Mouse (Mus musculus): ENCODE measurements around the gene Serpinb6a. TPM values are rescaled to one million over a fixed set of nuclear protein-coding genes. Genes with fewer than 3 reads are reported as not detected.

The Serpinb6a gene
- total and polyA plus RNA-seq, 3 experiments = 4.4 to 22.5 (median 5.8) TPM

DNA sequence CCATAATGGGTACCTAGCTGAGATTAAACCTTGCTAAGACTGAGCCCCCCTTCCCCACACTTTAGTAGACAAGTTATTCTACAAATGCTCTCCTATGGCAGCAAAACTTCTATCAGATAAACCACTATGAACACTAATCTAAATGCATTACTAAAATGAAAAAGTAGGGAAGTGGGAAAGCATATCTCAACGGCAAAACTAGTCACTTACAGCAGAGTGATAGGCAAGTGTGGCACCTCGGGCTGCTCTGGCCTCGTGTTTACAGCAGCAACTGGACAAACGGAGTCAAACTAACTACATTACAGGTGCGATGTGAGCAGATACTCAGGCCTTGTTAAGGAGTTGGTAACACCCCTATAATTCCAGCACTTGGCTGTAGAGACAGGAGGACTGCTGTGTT is 13.0 kb downstream of the Serpinb6a start:
- no peak overlapping the region for H3K27ac ChIP-seq (ENCODE audit: insufficient read depth, low read depth)
- in situ Hi-C loops (cut with MboI; ENCODE audit: low pct_ligation_motif_present, low pct_unique_long_range_greater_than_20kb, low sequenced_read_pairs) (no loop called here), dilution Hi-C loops (cut with MboI; ENCODE audit: extremely low pct_ligation_motif_present, extremely low pct_unique_long_range_greater_than_20kb, low sequenced_read_pairs) (no loop called here)
- no peaks in the 10 kb centered on the region for H3K9me3 ChIP-seq (replicated peaks; ENCODE audit: low read length)
- H3K36me3 ChIP-seq (replicated peaks in 1 of 2; ENCODE audit: control insufficient read depth in 1 of 2, insufficient read depth in 1 of 2, low read length in 1 of 2) = peaks cover 0 to 14% of the 10 kb centered on the region in 2 experiments
- TF ChIP-seq MXI1 (IDR thresholded peaks at IDR 0.05; ENCODE audit: low read depth, low read length) (no peak), MAZ (IDR thresholded peaks at IDR 0.05; ENCODE audit: low read depth, low read length) (no peak), USF2 (conservative IDR thresholded peaks at IDR 0.05; ENCODE audit: low read depth, low read length) (no peak), RAD21 (IDR thresholded peaks at IDR 0.05; ENCODE audit: low read depth, low read length) (no peak)
- no peak overlapping the region for H3K4me3 ChIP-seq (replicated peaks in 1 of 3; ENCODE audit: low read depth in 2 of 3, low read length in 2 of 3, poor library complexity in 1 of 3)
- H3K4me1 ChIP-seq (ENCODE audit: control insufficient read depth in 1 of 2, insufficient read depth in 2 of 2) = no peaks in the 10 kb centered on the region
- no peaks in the 10 kb centered on the region for H3K27me3 ChIP-seq (replicated peaks)
- no peak overlapping the region for H3K4me2 ChIP-seq (ENCODE audit: insufficient read depth, low read depth, poor library complexity, severe bottlenecking)
- no peak overlapping the region for H3K9ac ChIP-seq (ENCODE audit: insufficient read depth, low read depth)
- DNase-seq (ENCODE audit: extremely low read depth) = no peak
- no peaks in the 10 kb centered on the region for H3K79me2 ChIP-seq (replicated peaks; ENCODE audit: control insufficient read depth, extremely low read depth, insufficient read depth, poor library complexity, severe bottlenecking)

DNA sequence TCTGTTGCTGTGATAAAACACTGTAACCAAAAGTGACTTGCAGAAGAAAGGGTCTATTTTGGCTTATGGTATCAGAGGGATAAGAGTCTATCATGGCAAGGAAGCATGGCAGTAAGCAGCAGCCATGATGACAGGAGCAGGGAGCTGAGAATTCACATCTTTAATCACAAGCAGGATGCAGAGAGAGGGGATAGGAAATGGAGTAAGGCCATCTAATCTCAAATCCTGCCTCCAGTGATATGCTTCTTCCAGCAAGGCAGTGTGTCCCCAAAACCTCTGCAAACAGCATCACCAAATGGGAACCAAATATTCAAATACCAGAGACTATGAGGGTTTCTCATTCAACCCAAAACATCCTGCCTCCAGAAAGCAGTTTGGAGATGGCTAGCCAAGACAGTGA is 36.0 kb downstream of the Serpinb6a start:
- TF ChIP-seq RCOR1 (conservative IDR thresholded peaks at IDR 0.05; ENCODE audit: low read depth, low read length) = no peak
- no peak for TF ChIP-seq TBP (conservative IDR thresholded peaks at IDR 0.05; ENCODE audit: low read depth, low read length)
- TF ChIP-seq USF2 (conservative IDR thresholded peaks at IDR 0.05; ENCODE audit: low read depth, low read length) = no peak
- no peak for TF ChIP-seq E2F4 (IDR thresholded peaks at IDR 0.05; ENCODE audit: insufficient replicate concordance, low read depth, low read length)
- TF ChIP-seq MEF2A (IDR thresholded peaks at IDR 0.05; ENCODE audit: borderline replicate concordance, low read depth, low read length) = no peak
- no peak for TF ChIP-seq NRF1 (IDR thresholded peaks at IDR 0.05; ENCODE audit: low read depth, low read length)
- TF ChIP-seq JUND (conservative IDR thresholded peaks at IDR 0.05; ENCODE audit: low read depth, low read length) = no peak
- no peak for TF ChIP-seq CTCF (conservative IDR thresholded peaks at IDR 0.05 in 1 of 2, IDR thresholded peaks at IDR 0.05 in 1 of 2; ENCODE audit: low read depth in 2 of 2, low read length in 2 of 2)
- no peak for TF ChIP-seq HCFC1 (IDR thresholded peaks at IDR 0.05; ENCODE audit: low read depth, low read length)
- TF ChIP-seq ZC3H11A (IDR thresholded peaks at IDR 0.05; ENCODE audit: low read depth, low read length) = no peak
- TF ChIP-seq KAT2A (IDR thresholded peaks at IDR 0.05; ENCODE audit: insufficient replicate concordance, low read length) = no peak
- no peak for TF ChIP-seq PAX5 (IDR thresholded peaks at IDR 0.05; ENCODE audit: low read length)
- TF ChIP-seq MAX (IDR thresholded peaks at IDR 0.05; ENCODE audit: low read length) = no peak
- Histone ChIP-seq H3K27ac (ENCODE audit: insufficient read depth, low read depth) (no peak overlapping the region), H3K4me3 (replicated peaks in 1 of 3; ENCODE audit: low read depth in 2 of 3, low read length in 2 of 3, poor library complexity in 1 of 3) (no peak overlapping the region), H3K4me1 (ENCODE audit: control insufficient read depth in 1 of 2, insufficient read depth in 2 of 2) (peaks cover 2 to 6% of the 10 kb centered on the region in 2 experiments; a peak in 1 of 4 replicates), H3K4me2 (ENCODE audit: insufficient read depth, low read depth, poor library complexity, severe bottlenecking) (no peak overlapping the region), H3K9ac (ENCODE audit: insufficient read depth, low read depth) (no peak overlapping the region), H3K79me2 (replicated peaks; ENCODE audit: control insufficient read depth, extremely low read depth, insufficient read depth, poor library complexity, severe bottlenecking) (no peaks in the 10 kb centered on the region), H3K36me3 (replicated peaks in 1 of 2; ENCODE audit: control insufficient read depth in 1 of 2, insufficient read depth in 1 of 2, low read length in 1 of 2) (peaks cover 0 to 5% of the 10 kb centered on the region in 2 experiments), H3K9me3 (replicated peaks; ENCODE audit: low read length) (no peaks in the 10 kb centered on the region), H3K27me3 (replicated peaks) (no peaks in the 10 kb centered on the region)
- dilution Hi-C loops (cut with MboI; ENCODE audit: extremely low pct_ligation_motif_present, extremely low pct_unique_long_range_greater_than_20kb, low sequenced_read_pairs) (no loop called here), in situ Hi-C loops (cut with MboI; ENCODE audit: low pct_ligation_motif_present, low pct_unique_long_range_greater_than_20kb, low sequenced_read_pairs) (no loop called here)
- no peak for DNase-seq (ENCODE audit: extremely low read depth)
